Mouse (Mus musculus): Measurements from ENCODE around the gene Cybc1. TPM values are rescaled to one million over a fixed set of nuclear protein-coding genes. Genes with fewer than 3 reads are reported as not detected.

The Cybc1 gene
- total RNA-seq, 1 experiment from 2014 or later = 75.7 TPM

- ATAC-seq (replicated peaks; ENCODE audit: insufficient number of reproducible peaks, low FRiP score, low TSS enrichment, poor library complexity, severe bottlenecking) = no peak
Measured at GRCm38 (mm10) chr11:121221321-121222010, 7.7 kb downstream of the Cybc1 start.

GRCm38 (mm10) chr11:121220771-121221170 lies 8.4 kb downstream of the Cybc1 start:
- ATAC-seq (replicated peaks; ENCODE audit: insufficient number of reproducible peaks, low FRiP score, low TSS enrichment, poor library complexity, severe bottlenecking) = no peak

GRCm38 (mm10) chr11:121219776-121220175 lies 9.3 kb downstream of the Cybc1 start:
- no peak for ATAC-seq (replicated peaks; ENCODE audit: insufficient number of reproducible peaks, low FRiP score, low TSS enrichment, poor library complexity, severe bottlenecking)

GRCm38 (mm10) chr11:121216831-121217230 lies 12.3 kb downstream of the Cybc1 start:
- no peak for ATAC-seq (replicated peaks; ENCODE audit: insufficient number of reproducible peaks, low FRiP score, low TSS enrichment, poor library complexity, severe bottlenecking)

- ATAC-seq (replicated peaks; ENCODE audit: insufficient number of reproducible peaks, low FRiP score, low TSS enrichment, poor library complexity, severe bottlenecking) = peak; percentile 88
Measured at GRCm38 (mm10) chr11:121204161-121205006, 24.7 kb downstream of the Cybc1 start, which contains the start of the genes Hexdc and Ogfod3. Gene Hexdc (plus strand): TSS chr11:121204433. Gene Ogfod3 (minus strand): TSS chr11:121204711.

GRCm38 (mm10) chr11:121203859-121204160 lies 25.3 kb downstream of the Cybc1 start:
- ATAC-seq (replicated peaks; ENCODE audit: insufficient number of reproducible peaks, low FRiP score, low TSS enrichment, poor library complexity, severe bottlenecking) = no peak

- no peak for ATAC-seq (replicated peaks; ENCODE audit: insufficient number of reproducible peaks, low FRiP score, low TSS enrichment, poor library complexity, severe bottlenecking)
Measured at GRCm38 (mm10) chr11:121201436-121202198, 27.5 kb downstream of the Cybc1 start.

GRCm38 (mm10) chr11:121200781-121201180 lies 28.3 kb downstream of the Cybc1 start:
- ATAC-seq (replicated peaks; ENCODE audit: insufficient number of reproducible peaks, low FRiP score, low TSS enrichment, poor library complexity, severe bottlenecking) = no peak

- no peak for ATAC-seq (replicated peaks; ENCODE audit: insufficient number of reproducible peaks, low FRiP score, low TSS enrichment, poor library complexity, severe bottlenecking)
Measured at GRCm38 (mm10) chr11:121199851-121200250, 29.3 kb downstream of the Cybc1 start.

GRCm38 (mm10) chr11:121198622-121199021 lies 30.5 kb downstream of the Cybc1 start:
- ATAC-seq (replicated peaks; ENCODE audit: insufficient number of reproducible peaks, low FRiP score, low TSS enrichment, poor library complexity, severe bottlenecking) = no peak

GRCm38 (mm10) chr11:121193415-121193814 lies 35.7 kb downstream of the Cybc1 start:
- ATAC-seq (replicated peaks; ENCODE audit: insufficient number of reproducible peaks, low FRiP score, low TSS enrichment, poor library complexity, severe bottlenecking) = no peak

GRCm38 (mm10) chr11:121192742-121193141 lies 36.4 kb downstream of the Cybc1 start:
- ATAC-seq (replicated peaks; ENCODE audit: insufficient number of reproducible peaks, low FRiP score, low TSS enrichment, poor library complexity, severe bottlenecking) = no peak

- ATAC-seq (replicated peaks; ENCODE audit: insufficient number of reproducible peaks, low FRiP score, low TSS enrichment, poor library complexity, severe bottlenecking) = no peak
Measured at GRCm38 (mm10) chr11:121189681-121190080, 39.4 kb downstream of the Cybc1 start.

- ATAC-seq (replicated peaks; ENCODE audit: insufficient number of reproducible peaks, low FRiP score, low TSS enrichment, poor library complexity, severe bottlenecking) = peak; percentile 78
Measured at GRCm38 (mm10) chr11:121176285-121177270, 52.5 kb downstream of the Cybc1 start.

- no peak for ATAC-seq (replicated peaks; ENCODE audit: insufficient number of reproducible peaks, low FRiP score, low TSS enrichment, poor library complexity, severe bottlenecking)
Measured at GRCm38 (mm10) chr11:121174234-121174633, 54.9 kb downstream of the Cybc1 start.

- ATAC-seq (replicated peaks; ENCODE audit: insufficient number of reproducible peaks, low FRiP score, low TSS enrichment, poor library complexity, severe bottlenecking) = no peak
Measured at GRCm38 (mm10) chr11:121173203-121173602, 55.9 kb downstream of the Cybc1 start.
